Mouse (Mus musculus): Measurements from ENCODE around the gene Tenm2. TPM values are rescaled to one million over a fixed set of nuclear protein-coding genes. Genes with fewer than 3 reads are reported as not detected.

The Tenm2 gene
- total and polyA plus RNA-seq, 2 experiments from 2014 or later = 41.8 to 91.3 TPM

DNA sequence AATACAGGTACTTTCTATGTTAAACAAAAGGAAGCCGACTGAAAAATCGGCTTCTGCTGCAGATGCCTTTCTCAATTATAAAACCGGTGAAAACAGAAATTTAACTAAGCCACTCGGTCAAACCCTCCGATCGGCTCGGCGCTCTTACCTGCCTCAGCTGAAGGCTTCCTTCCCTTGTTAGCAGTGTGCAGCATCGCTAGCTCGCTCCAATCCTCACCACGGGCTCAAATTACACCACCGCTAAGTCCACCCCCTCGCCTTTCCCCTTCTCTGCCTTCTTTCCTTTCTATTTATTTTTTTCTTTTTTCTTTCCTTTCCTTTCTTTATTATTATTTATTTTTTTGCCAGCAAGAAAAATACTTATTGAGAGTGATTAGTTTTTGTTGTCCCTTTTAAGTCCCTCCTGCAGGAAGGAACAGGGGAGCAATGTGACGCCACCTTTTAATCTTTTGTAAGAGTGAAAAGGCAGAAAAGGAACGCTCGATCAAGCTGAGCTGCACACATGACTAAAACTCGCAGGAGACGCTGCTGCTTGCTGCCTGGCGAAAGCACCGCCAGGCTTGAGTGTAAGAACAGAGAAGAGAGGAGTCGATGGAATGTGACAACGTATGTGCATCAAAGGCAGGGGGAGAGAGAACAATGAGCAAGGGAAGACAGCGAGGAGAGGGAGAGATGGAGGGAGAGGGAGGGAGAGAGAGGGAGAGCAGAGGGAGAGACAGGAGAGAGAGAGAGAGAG lies 558.3 kb downstream of the Tenm2 start:
- H3K27me3 ChIP-seq (ENCODE audit: insufficient read depth, low read length) = no peaks in the 10 kb centered on the region
- no peaks in the 10 kb centered on the region for H3K36me3 ChIP-seq (ENCODE audit: insufficient read depth)
- TF ChIP-seq CTCF (IDR thresholded peaks at IDR 0.05; ENCODE audit: low read depth) = peak; percentile 43
- H3K4me1 ChIP-seq (ENCODE audit: insufficient read depth) = peaks cover 12% of the 10 kb centered on the region
- peak overlapping the region; percentile 66 for H3K9ac ChIP-seq
- H3K4me2 ChIP-seq (ENCODE audit: low read depth) = peak overlapping the region; percentile 56
- DNase-seq (peak; percentile 89), ATAC-seq (peak; percentile 94)
- peak overlapping the region; percentile 51 for H3K4me3 ChIP-seq (ENCODE audit: low read depth, low read length)
- H3K9me3 ChIP-seq (ENCODE audit: low read length) = no peaks in the 10 kb centered on the region
- under 1% methylated on average over 23 of the region's 23 CpGs for WGBS
- peak overlapping the region; percentile 92 for H3K27ac ChIP-seq (ENCODE audit: low read depth, low read length)

DNA sequence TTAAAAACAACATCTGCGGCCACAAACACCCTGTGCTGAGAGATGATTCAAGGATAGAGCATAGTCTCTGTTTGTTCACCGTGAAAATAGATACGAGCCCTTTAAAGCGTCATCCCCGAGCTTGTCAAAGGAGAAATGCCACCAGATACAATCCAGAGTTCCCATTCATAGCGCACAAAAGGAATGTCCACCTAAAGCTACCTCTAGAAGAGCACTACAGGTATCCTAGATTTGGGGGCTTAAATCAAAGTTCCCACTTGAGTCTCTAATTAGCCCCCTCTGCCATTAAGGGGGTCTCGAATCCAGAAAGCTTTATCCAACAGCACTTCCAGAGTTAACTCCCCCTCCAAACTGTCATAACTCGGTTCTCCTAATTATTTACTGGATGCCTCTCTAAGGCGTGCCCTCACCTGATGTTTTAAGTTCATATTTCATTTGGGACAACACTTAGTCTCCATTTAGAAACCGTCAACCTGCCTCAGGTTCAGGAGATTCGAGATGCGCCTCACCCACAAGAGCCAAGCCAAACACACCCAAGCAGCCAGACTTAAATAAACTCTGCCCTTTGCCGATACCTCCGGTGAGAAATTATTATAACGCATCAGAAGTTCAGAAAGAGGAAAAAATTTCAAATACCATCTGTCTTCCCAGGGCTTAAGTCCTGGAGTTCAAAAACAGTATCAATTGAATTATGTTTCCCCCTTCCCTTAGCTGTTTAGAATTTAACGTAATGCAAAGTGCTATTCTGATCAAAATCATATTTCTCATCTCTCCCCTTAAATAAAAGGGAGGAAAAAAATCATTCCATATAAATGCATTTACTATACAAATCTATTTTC lies 559.1 kb downstream of the Tenm2 start:
- Histone ChIP-seq H3K4me2 (ENCODE audit: low read depth) (peak overlapping the region; percentile 56), H3K4me3 (ENCODE audit: low read depth, low read length) (peak overlapping the region; percentile 51), H3K4me1 (ENCODE audit: insufficient read depth) (peaks cover 12% of the 10 kb centered on the region), H3K36me3 (ENCODE audit: insufficient read depth) (no peaks in the 10 kb centered on the region), H3K27ac (ENCODE audit: low read depth, low read length) (peak overlapping the region; percentile 92), H3K27me3 (ENCODE audit: insufficient read depth, low read length) (no peaks in the 10 kb centered on the region), H3K9me3 (ENCODE audit: low read length) (no peaks in the 10 kb centered on the region), H3K9ac (peak overlapping the region; percentile 66)
- ATAC-seq (no peak), DNase-seq (peak; percentile 57)
- no peak for TF ChIP-seq CTCF (IDR thresholded peaks at IDR 0.05; ENCODE audit: low read depth)
- 20% methylated on average over 16 of the region's 16 CpGs for WGBS

DNA sequence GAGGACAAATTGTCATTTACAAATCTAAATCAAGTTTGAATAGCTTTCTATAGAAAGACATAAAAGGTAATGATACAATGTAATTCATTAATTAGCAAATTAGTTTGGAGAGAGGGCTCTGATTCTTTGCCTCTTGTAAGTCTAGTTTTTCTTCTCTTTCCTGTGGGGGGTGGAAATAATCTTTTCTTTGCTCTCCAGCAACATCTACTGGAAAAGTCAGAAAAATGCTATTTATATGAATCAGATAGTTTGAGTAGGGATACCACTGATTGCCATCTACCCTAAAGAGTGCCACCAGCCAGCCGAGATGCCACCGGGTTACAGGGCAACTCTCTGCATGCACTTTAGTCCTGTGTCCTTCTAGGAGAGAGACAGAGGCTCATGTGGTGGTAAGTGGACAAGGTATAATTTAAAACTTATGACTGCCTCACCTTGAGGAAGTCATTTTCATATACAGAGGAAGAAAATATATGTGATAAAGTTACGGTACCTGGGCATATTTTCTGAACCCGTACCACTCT lies 560.8 kb downstream of the Tenm2 start:
- Histone ChIP-seq H3K27me3 (ENCODE audit: insufficient read depth, low read length) (no peaks in the 10 kb centered on the region), H3K4me1 (ENCODE audit: insufficient read depth) (peaks cover 12% of the 10 kb centered on the region), H3K9ac (no peak overlapping the region), H3K4me3 (ENCODE audit: low read depth, low read length) (peak overlapping the region; percentile 51), H3K27ac (ENCODE audit: low read depth, low read length) (no peak overlapping the region), H3K9me3 (ENCODE audit: low read length) (no peaks in the 10 kb centered on the region), H3K36me3 (ENCODE audit: insufficient read depth) (no peaks in the 10 kb centered on the region), H3K4me2 (ENCODE audit: low read depth) (peak overlapping the region; percentile 56)
- DNase-seq (no peak), ATAC-seq (no peak)
- 74% methylated on average over 4 of the region's 4 CpGs for WGBS
- TF ChIP-seq CTCF (IDR thresholded peaks at IDR 0.05; ENCODE audit: low read depth) = peak; percentile 53

DNA sequence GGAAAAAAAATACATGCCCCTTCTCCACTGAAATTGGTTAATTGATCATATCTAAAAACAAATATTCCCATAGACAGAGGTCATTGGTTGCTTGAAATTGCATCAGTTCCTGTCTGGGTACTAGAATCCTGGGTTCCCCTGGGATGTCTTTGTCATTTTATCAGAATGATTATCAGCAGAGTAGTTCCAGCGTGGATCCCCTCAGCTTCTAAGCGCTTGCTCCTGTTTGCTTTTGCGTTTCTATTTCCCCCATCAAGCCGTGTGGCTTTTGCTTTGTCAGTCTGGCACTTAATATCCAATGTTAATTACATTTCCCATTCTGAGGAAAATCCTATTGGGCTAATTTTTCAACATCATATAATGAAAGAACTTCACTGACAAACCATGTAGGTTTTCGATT lies 561.6 kb downstream of the Tenm2 start:
- no peak for TF ChIP-seq CTCF (IDR thresholded peaks at IDR 0.05; ENCODE audit: low read depth)
- H3K4me3 ChIP-seq (ENCODE audit: low read depth, low read length) = 0 out of 2 replicates have a peak overlapping the region, but pooled peaks have one; percentile 1
- 42% methylated on average over 5 of the region's 5 CpGs for WGBS
- H3K4me2 ChIP-seq (ENCODE audit: low read depth) = peak overlapping the region; percentile 34
- no peak for DNase-seq
- no peaks in the 10 kb centered on the region for H3K27me3 ChIP-seq (ENCODE audit: insufficient read depth, low read length)
- no peak overlapping the region for H3K27ac ChIP-seq (ENCODE audit: low read depth, low read length)
- no peak for ATAC-seq
- H3K9ac ChIP-seq = no peak overlapping the region
- no peaks in the 10 kb centered on the region for H3K36me3 ChIP-seq (ENCODE audit: insufficient read depth)
- H3K9me3 ChIP-seq (ENCODE audit: low read length) = no peaks in the 10 kb centered on the region
- peaks cover 12% of the 10 kb centered on the region for H3K4me1 ChIP-seq (ENCODE audit: insufficient read depth)

DNA sequence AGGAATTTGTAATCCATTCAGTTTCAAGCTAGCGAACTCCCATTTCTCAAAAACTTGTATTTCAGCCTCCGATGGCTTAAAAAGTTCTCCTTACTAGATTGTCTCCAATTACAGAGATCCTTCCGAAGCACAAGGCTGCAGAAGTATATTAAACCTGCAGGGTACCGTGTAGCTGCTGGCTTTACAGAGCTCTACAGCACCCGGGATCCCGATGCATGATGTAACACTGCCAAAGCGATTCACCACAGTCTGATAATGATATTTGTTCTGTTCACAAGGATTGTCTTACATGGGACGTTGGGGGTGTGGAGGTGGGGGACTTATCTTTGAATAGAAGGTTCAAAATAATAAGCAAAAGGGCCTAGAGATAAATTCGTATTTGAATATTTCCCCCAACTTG lies 564.6 kb downstream of the Tenm2 start:
- Histone ChIP-seq H3K36me3 (ENCODE audit: insufficient read depth) (no peaks in the 10 kb centered on the region), H3K4me2 (ENCODE audit: low read depth) (no peak overlapping the region), H3K27ac (ENCODE audit: low read depth, low read length) (no peak overlapping the region), H3K4me1 (ENCODE audit: insufficient read depth) (peaks cover 9% of the 10 kb centered on the region), H3K27me3 (ENCODE audit: insufficient read depth, low read length) (no peaks in the 10 kb centered on the region), H3K9me3 (ENCODE audit: low read length) (no peaks in the 10 kb centered on the region), H3K9ac (no peak overlapping the region), H3K4me3 (ENCODE audit: low read depth, low read length) (no peak overlapping the region)
- DNase-seq (no peak), ATAC-seq (no peak)
- TF ChIP-seq CTCF (IDR thresholded peaks at IDR 0.05; ENCODE audit: low read depth) = no peak
- 49% methylated on average over 9 of the region's 9 CpGs for WGBS

DNA sequence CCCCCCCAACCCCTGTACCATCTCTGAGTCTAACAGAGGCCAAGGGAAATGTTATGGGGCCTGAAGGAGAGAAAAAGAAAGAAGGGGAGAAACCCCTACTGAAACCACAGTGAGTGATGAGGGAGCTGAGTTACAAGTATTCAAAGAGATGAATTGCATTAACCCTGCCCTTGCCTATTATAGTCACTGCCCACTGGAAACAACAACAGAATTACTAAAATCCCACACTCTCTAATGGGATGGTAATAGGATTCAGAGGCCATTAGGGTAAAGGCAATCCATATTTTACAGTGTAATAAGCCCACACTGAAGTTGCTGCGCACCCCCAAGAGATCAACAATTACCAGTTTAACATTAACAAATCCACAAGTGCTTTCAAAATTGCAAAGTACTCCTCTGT lies 571.7 kb downstream of the Tenm2 start:
- no peaks in the 10 kb centered on the region for H3K4me1 ChIP-seq (ENCODE audit: insufficient read depth)
- no peaks in the 10 kb centered on the region for H3K27me3 ChIP-seq (ENCODE audit: insufficient read depth, low read length)
- no peak overlapping the region for H3K27ac ChIP-seq (ENCODE audit: low read depth, low read length)
- DNase-seq (no peak), ATAC-seq (no peak)
- WGBS = 76% methylated on average over 1 of the region's 1 CpGs
- TF ChIP-seq CTCF (IDR thresholded peaks at IDR 0.05; ENCODE audit: low read depth) = no peak
- H3K9ac ChIP-seq = no peak overlapping the region
- no peak overlapping the region for H3K4me3 ChIP-seq (ENCODE audit: low read depth, low read length)
- H3K4me2 ChIP-seq (ENCODE audit: low read depth) = no peak overlapping the region
- no peaks in the 10 kb centered on the region for H3K36me3 ChIP-seq (ENCODE audit: insufficient read depth)
- H3K9me3 ChIP-seq (ENCODE audit: low read length) = no peaks in the 10 kb centered on the region

DNA sequence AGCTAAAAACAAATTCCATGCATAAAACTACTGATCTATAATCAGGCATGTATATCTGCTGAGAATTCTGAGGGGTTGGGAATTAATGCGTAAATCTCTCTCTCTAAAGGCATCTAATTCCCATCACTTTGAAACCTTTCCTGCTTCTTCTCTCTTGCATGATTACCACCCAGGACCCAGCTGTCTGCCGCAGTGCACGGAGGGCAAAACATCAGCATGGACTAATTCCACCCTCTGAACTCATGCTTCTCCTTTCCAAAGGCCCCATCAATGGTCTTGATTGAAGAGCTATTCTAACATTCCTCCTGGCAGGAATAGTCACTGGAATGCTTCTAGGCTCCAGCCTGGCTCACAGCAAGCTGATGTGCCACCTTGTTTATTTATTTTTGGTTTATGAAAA lies 572.2 kb downstream of the Tenm2 start:
- 62% methylated on average over 3 of the region's 3 CpGs for WGBS
- Histone ChIP-seq H3K9ac (no peak overlapping the region), H3K4me2 (ENCODE audit: low read depth) (no peak overlapping the region), H3K27me3 (ENCODE audit: insufficient read depth, low read length) (no peaks in the 10 kb centered on the region), H3K27ac (ENCODE audit: low read depth, low read length) (no peak overlapping the region), H3K36me3 (ENCODE audit: insufficient read depth) (no peaks in the 10 kb centered on the region), H3K4me3 (ENCODE audit: low read depth, low read length) (no peak overlapping the region), H3K9me3 (ENCODE audit: low read length) (no peaks in the 10 kb centered on the region), H3K4me1 (ENCODE audit: insufficient read depth) (no peaks in the 10 kb centered on the region)
- TF ChIP-seq CTCF (IDR thresholded peaks at IDR 0.05; ENCODE audit: low read depth) = no peak
- no peak for DNase-seq
- no peak for ATAC-seq
